Mouse (Mus musculus) midbrain, embryonic 13.5 days (tissue): ENCODE results near the gene Trim80. TPM values are rescaled to one million over a fixed set of nuclear protein-coding genes. Genes with fewer than 3 reads are reported as not detected.
"Not testable (repeated sequence)": the region's sequence is repeated elsewhere in the genome, so short reads cannot be mapped to it uniquely, and the experiment has no call there.

Experiments used
- ATAC-seq: fragments of 200-750 bp; cut with Nextera tagmentation; 2 replicates; pipeline ENCODE4 v1.8.0; 2017; ENCODE audit warnings: mild to moderate bottlenecking, moderate TSS enrichment, moderate library complexity
- H3K27ac ChIP-seq: fragments of 300-500 bp; sonication (generic); 2 replicates; pipeline ENCODE4 v1.5.1; 2015; ENCODE audit warnings: inconsistent platforms, mild to moderate bottlenecking, moderate library complexity
- H3K27me3 ChIP-seq: fragments of 300-500 bp; sonication (generic); 2 replicates; pipeline ENCODE4 v1.6.1; 2015; ENCODE audit warnings: mild to moderate bottlenecking, inconsistent platforms
- H3K36me3 ChIP-seq: fragments of 300-500 bp; sonication (generic); 2 replicates; pipeline ENCODE4 v1.6.1; 2015; ENCODE audit warnings: mild to moderate bottlenecking, inconsistent platforms
- H3K4me1 ChIP-seq: fragments of 300-500 bp; sonication (generic); replicated peaks from 2 replicates; pipeline ENCODE4 v1.6.1; 2015; ENCODE audit warnings: inconsistent platforms
- H3K4me2 ChIP-seq: fragments of 300-500 bp; sonication (generic); replicated peaks from 2 replicates; pipeline ENCODE4 v1.6.1; 2015; ENCODE audit warnings: moderate library complexity, mild to moderate bottlenecking, inconsistent platforms
- H3K4me3 ChIP-seq: fragments of 300-500 bp; sonication (generic); replicated peaks from 2 replicates; pipeline ENCODE4 v1.5.1; 2015; ENCODE audit warnings: mild to moderate bottlenecking, inconsistent platforms
- H3K9ac ChIP-seq: fragments of 300-500 bp; sonication (generic); replicated peaks from 2 replicates; pipeline ENCODE4 v1.6.1; 2015; ENCODE audit warnings: mild to moderate bottlenecking, inconsistent platforms
- H3K9me3 ChIP-seq: fragments of 300-500 bp; sonication (generic); 2 replicates; pipeline ENCODE4 v1.6.1; 2016; ENCODE audit warnings: mild to moderate bottlenecking, inconsistent platforms
- WGBS: fragments of 180-500 bp; shearing (Covaris S2); methylation state at CpG from one replicate; pipeline ENCODE4 v1.1.7; 2015; 5-methylcytosine and 5-hydroxymethylcytosine counted together
- microRNA-seq: library from miRNA; unstranded; fragments of <30 nt; microRNA quantifications from one replicate; pipeline ENCODE4, GENCODE M21; 2016
- polyA plus RNA-seq: library from polyadenylated mRNA; unstranded; fragments of >200 nt; fragmentation: Nextera tagmentation; extraction: Ambion mirVana; gene quantifications from 2 replicates; pipeline ENCODE4 v1.2.1, GENCODE M21; 2015

Trim80 gene
- polyA plus RNA-seq, 1 experiment from 2014 or later = not detected

DNA sequence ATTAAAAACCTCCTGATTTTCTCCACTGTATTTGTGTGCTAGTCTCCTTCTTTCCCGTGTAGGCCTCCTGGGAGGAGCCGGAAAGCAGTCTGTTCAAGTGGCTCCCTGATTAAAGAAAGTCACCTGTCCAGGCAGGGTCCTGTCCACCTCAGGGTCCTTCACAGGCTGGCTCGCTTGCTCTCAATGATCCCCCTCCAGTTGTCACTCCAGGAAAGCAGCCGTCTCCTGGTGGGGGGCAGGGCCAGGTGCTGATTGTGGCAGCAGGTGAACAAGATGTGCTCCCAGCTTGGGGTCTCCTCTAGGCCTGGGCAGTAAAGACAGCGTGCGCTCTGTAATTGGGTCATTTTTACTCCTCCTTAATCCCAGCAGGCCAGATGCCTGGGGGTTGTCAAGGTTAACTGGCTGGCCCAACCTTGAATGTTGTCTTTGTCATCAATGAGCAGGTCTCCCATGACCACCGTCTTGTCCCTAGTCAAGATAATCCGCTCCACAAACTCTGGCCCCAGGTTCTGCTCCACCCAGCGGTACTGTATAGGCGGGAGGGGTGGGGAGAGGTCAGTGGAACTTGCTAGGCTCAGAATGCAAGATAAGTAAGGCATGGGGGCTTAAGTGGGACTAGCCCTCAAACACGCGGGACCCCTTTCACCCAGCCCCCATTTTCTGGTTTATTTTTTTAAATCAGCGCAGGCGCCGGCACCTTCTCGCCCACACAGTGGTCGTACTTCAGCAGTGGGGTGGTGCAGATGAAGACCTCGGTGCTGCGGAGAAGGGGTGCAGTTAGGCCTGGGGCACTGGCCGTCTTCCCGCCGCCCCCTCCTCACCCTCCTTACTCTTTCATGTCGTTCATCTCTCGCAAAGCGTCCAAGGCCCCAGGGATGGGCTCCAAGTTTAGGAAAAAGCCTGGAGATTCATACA is 50.4 kb downstream of the Trim80 start:
- Histone ChIP-seq H3K4me2 (peak overlapping the region; percentile 75), H3K4me1 (peaks cover 20% of the 10 kb centered on the region), H3K27me3 (peaks cover 5% of the 10 kb centered on the region; the same call in 1 of the 2 replicates), H3K4me3 (peak overlapping the region; percentile 69), H3K9ac (peak overlapping the region; percentile 77), H3K27ac (peak overlapping the region; percentile 88), H3K9me3 (no peaks in the 10 kb centered on the region), H3K36me3 (peaks cover 19% of the 10 kb centered on the region)
- peak; percentile 59 for ATAC-seq
- 20% methylated on average over 25 of the region's 25 CpGs for WGBS

DNA sequence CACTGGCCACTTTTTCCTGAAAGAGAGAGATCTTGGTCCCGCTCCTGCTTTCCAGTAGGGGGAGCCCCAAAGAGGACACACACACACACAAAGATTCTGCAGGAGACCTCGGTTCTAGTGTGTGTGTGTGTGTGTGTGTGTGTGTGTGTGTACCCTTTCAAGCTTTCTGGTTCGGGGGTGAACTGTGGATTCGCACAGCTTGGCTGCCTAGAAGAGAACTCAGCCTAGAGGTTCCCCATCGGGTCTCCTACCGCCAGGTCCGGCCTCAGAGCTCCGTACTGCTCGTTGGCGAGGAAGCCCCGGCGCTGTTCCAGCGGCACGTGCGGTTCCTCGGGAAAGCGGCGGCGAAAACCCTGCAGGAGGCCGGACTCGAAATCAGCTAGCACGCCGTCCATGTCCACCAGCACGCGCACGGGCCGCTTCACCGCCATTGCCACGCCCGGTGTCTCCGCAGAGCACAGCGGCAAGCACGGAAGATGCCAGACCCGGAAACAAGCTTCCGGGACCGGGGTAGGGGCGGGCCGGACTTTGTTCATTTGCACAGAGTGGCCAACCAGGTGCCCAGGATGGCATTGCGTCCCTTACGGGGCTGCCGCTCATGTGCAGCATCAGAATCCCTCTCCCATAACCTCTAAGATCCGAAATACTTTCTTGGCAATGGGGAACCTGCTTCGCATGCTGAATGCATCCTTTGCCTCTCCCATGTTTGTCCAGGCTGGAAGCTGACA is 51.2 kb downstream of the Trim80 start, which contains the start of gene Nt5c:
TSS of gene Nt5c (minus strand) at position 507 of the 728 bp plus-strand sequence.
- peak; percentile 93 for ATAC-seq
- Histone ChIP-seq H3K9ac (peak within 1 kb of the TSS; percentile 77), H3K4me1 (peaks cover 20% of the 10 kb centered on the region), H3K36me3 (peaks cover 19% of the 10 kb centered on the region), H3K27me3 (peaks cover 5% of the 10 kb centered on the region; the same call in 1 of the 2 replicates), H3K4me3 (peak within 1 kb of the TSS; percentile 69), H3K27ac (peak within 1 kb of the TSS; percentile 88), H3K9me3 (no peaks in the 10 kb centered on the region), H3K4me2 (peak within 1 kb of the TSS; percentile 75)
- WGBS = under 1% methylated on average over 43 of the region's 43 CpGs

DNA sequence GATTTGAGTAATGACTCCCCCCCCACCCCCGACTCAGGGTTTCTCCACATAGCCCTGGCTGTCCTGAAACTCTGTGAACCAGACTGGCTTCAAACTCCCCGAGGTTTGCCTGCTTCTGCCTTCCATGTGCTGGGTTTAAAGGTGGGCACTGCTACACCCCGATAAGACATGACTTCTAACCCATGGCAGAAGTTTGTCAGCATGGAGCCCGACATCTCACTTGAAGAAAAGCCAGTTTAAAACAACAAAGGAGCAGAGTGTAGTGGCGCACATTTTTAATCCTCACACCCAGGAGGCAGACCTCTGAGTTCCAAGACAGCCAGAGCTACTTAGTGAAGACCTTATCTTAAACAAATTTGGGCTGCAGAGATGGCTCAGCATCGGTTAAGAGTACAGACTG is 52.0 kb downstream of the Trim80 start:
- Histone ChIP-seq H3K4me2 (peak overlapping the region; percentile 75), H3K9me3 (no peaks in the 10 kb centered on the region), H3K4me1 (peaks cover 20% of the 10 kb centered on the region), H3K27ac (no peak overlapping the region), H3K4me3 (peak overlapping the region; percentile 69), H3K9ac (peak overlapping the region; percentile 77; the same call in 1 of the 2 replicates), H3K27me3 (peaks cover 5% of the 10 kb centered on the region; the same call in 1 of the 2 replicates), H3K36me3 (peaks cover 27% of the 10 kb centered on the region)
- ATAC-seq = no peak
- WGBS = 33% methylated on average over 6 of the region's 6 CpGs

DNA sequence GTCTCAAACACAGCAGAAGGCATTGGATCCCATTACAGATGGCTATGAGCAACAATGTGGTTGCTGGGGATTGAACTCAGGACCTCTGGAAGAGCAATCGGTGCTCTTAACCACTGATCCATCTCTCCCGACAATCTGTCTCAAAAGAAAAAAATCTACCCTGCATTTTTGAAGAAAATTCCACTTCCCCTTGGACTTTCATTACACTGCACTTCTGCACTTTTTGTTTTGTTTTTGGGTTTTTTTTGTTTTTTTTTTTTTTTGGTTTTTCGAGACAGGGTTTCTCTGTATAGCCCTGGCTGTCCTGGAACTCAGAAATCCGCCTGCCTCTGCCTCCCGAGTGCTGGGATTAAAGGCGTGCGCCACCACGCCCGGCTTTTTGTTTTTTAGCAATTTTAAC is 56.2 kb downstream of the Trim80 start:
- not testable (repeated sequence) for H3K4me2 ChIP-seq, ATAC-seq, H3K9ac ChIP-seq, H3K27ac ChIP-seq, H3K9me3 ChIP-seq, H3K27me3 ChIP-seq, H3K4me3 ChIP-seq, H3K4me1 ChIP-seq
- peaks cover 48% of the 10 kb centered on the region for H3K36me3 ChIP-seq
- WGBS = 90% methylated on average over 9 of the region's 9 CpGs

Small RNA genes within 50 kb of the gene (microRNA-seq; reads per million reads assigned to microRNA genes)
- gene Mir3968 = 0.62 reads per million

Other genes starting within 250 kb of the Trim80 start
- 0.06 and 0.12 TPM in 2 replicates for gene Grin2c, start 173.3 kb upstream of the Trim80 start, polyA plus RNA-seq
- gene Fdxr, start 163.5 kb upstream of the Trim80 start, polyA plus RNA-seq = 19.3 and 24.1 TPM in 2 replicates
- gene Fads6, start 142.9 kb upstream of the Trim80 start, polyA plus RNA-seq = 0.41 and 0.43 TPM in 2 replicates
- gene Otop2, start 133.4 kb upstream of the Trim80 start, polyA plus RNA-seq = not detected in 2 replicates
- 0.05 TPM in 1 of 2 replicates, not detected in the other for gene Ush1g, start 118.5 kb upstream of the Trim80 start, polyA plus RNA-seq
- 0.30 and 0.35 TPM in 2 replicates for gene Otop3, start 105.8 kb upstream of the Trim80 start, polyA plus RNA-seq
- 47.4 and 48.0 TPM in 2 replicates for gene Hid1, start 72.8 kb upstream of the Trim80 start, polyA plus RNA-seq
- gene Cdr2l, start 58.6 kb upstream of the Trim80 start, polyA plus RNA-seq = 23.0 and 27.1 TPM in 2 replicates
- 226 and 244 TPM in 2 replicates for gene Mrpl58, start 36.8 kb upstream of the Trim80 start, polyA plus RNA-seq
- 948 and 970 TPM in 2 replicates for gene Atp5h, start 20.6 kb upstream of the Trim80 start, polyA plus RNA-seq
- gene Kctd2, start 20.4 kb upstream of the Trim80 start, polyA plus RNA-seq = 14.6 and 25.3 TPM in 2 replicates
- gene Slc16a5, start 21.9 kb downstream of the Trim80 start, polyA plus RNA-seq = 0.09 and 0.13 TPM in 2 replicates
- 17.4 and 17.8 TPM in 2 replicates for gene Armc7, start 35.1 kb downstream of the Trim80 start, polyA plus RNA-seq
- 90.2 and 96.5 TPM in 2 replicates for gene Nt5c, start 51.3 kb downstream of the Trim80 start, polyA plus RNA-seq
- gene Jpt1, start 73.8 kb downstream of the Trim80 start, polyA plus RNA-seq = 1,462 and 1,532 TPM in 2 replicates
- gene Sumo2, start 95.7 kb downstream of the Trim80 start, polyA plus RNA-seq = 1,358 and 1,460 TPM in 2 replicates
- gene Nup85, start 123.9 kb downstream of the Trim80 start, polyA plus RNA-seq = 130 TPM in 2 replicates
- gene Mrps7, start 163.4 kb downstream of the Trim80 start, polyA plus RNA-seq = 77.6 and 78.8 TPM in 2 replicates
- gene Gga3, start 163.5 kb downstream of the Trim80 start, polyA plus RNA-seq = 31.8 and 38.1 TPM in 2 replicates
- gene Mif4gd, start 172.4 kb downstream of the Trim80 start, polyA plus RNA-seq = 8.8 and 10.5 TPM in 2 replicates
- 32.6 and 35.4 TPM in 2 replicates for gene Slc25a19, start 187.8 kb downstream of the Trim80 start, polyA plus RNA-seq